Mouse (Mus musculus): Measurements from ENCODE around the gene Rnf144a. TPM values are rescaled to one million over a fixed set of nuclear protein-coding genes. Genes with fewer than 3 reads are reported as not detected.

The Rnf144a gene
- total RNA-seq, 2 experiments from 2014 or later, result 8.5 to 12.9 TPM

Other genes starting within 250 kb of the Rnf144a start
- 1,174 and 1,207 TPM in 2 replicates for gene Rsad2, start 41.2 kb upstream of the Rnf144a start, total RNA-seq (2015; ENCODE audit: low replicate concordance)
- gene Rsad2, start 41.2 kb upstream of the Rnf144a start, total RNA-seq (2017; ENCODE audit: low replicate concordance), result 1,630 and 1,984 TPM in 2 replicates
- gene Cmpk2, start 54.0 kb upstream of the Rnf144a start, total RNA-seq (2015; ENCODE audit: low replicate concordance), result 85.9 and 123 TPM in 2 replicates
- gene Cmpk2, start 54.0 kb upstream of the Rnf144a start, total RNA-seq (2017; ENCODE audit: low replicate concordance), result 86.0 and 87.0 TPM in 2 replicates

All from erythroblast, adult 5-6 weeks (primary cell).